Mouse (Mus musculus) right cerebral cortex, postnatal 36 days (tissue): Measurements from ENCODE around the gene Slc25a47.
A peak's percentile ranks its signal among the peaks of the same experiment; 100 is the strongest.

Source experiments
- DNase-seq, 2 experiments: peaks; one replicate each; pipeline ENCODE4 v3.0.0; 2022; ENCODE audit warnings: low spot score in 2 of 2, mixed read lengths in 1 of 2

Slc25a47 gene

GRCm38 (mm10) chr12:108857589-108858184 lies 21.8 kb downstream of the Slc25a47 start:
- DNase-seq: no peak

GRCm38 (mm10) chr12:108858486-108858885 lies 22.6 kb downstream of the Slc25a47 start:
- no peak for DNase-seq

GRCm38 (mm10) chr12:108865007-108865494 lies 29.2 kb downstream of the Slc25a47 start:
- no peak for DNase-seq

GRCm38 (mm10) chr12:108869575-108869974 lies 33.7 kb downstream of the Slc25a47 start:
- no peak for DNase-seq

GRCm38 (mm10) chr12:108873122-108873521 lies 37.3 kb downstream of the Slc25a47 start:
- DNase-seq: no peak

GRCm38 (mm10) chr12:108879138-108879537 lies 43.3 kb downstream of the Slc25a47 start:
- no peak for DNase-seq

GRCm38 (mm10) chr12:108880606-108881005 lies 44.8 kb downstream of the Slc25a47 start:
- no peak for DNase-seq

- DNase-seq: no peak
Measured at GRCm38 (mm10) chr12:108881192-108881591, 45.3 kb downstream of the Slc25a47 start.

GRCm38 (mm10) chr12:108882776-108883175 lies 46.9 kb downstream of the Slc25a47 start:
- DNase-seq: no peak

GRCm38 (mm10) chr12:108885906-108886305 lies 50.1 kb downstream of the Slc25a47 start:
- DNase-seq: no peak

GRCm38 (mm10) chr12:108887077-108887476 lies 51.2 kb downstream of the Slc25a47 start:
- DNase-seq: no peak

GRCm38 (mm10) chr12:108888632-108889031 lies 52.8 kb downstream of the Slc25a47 start:
- DNase-seq: no peak

- no peak for DNase-seq
Measured at GRCm38 (mm10) chr12:108892989-108893714, 57.3 kb downstream of the Slc25a47 start, which contains the start of gene Wdr25. Gene Wdr25, plus strand, starts transcription at chr12:108893631.

GRCm38 (mm10) chr12:108893715-108894431 lies 58.0 kb downstream of the Slc25a47 start, which contains the start of gene Wars:
Gene Wars, minus strand, starts transcription at chr12:108894174.
- DNase-seq: peak; percentile 94

- no peak for DNase-seq
Measured at GRCm38 (mm10) chr12:108894432-108894816, 58.6 kb downstream of the Slc25a47 start.

GRCm38 (mm10) chr12:108896006-108896405 lies 60.2 kb downstream of the Slc25a47 start:
- no peak for DNase-seq

GRCm38 (mm10) chr12:108901346-108901745 lies 65.5 kb downstream of the Slc25a47 start:
- DNase-seq: no peak

- peak; percentile 68 to 73 for DNase-seq
Measured at GRCm38 (mm10) chr12:108902940-108903339, 67.1 kb downstream of the Slc25a47 start.

GRCm38 (mm10) chr12:108903600-108904275 lies 67.9 kb downstream of the Slc25a47 start:
- DNase-seq: peak; percentile 68 to 72

- no peak for DNase-seq
Measured at GRCm38 (mm10) chr12:108904276-108904653, 68.4 kb downstream of the Slc25a47 start.

- no peak for DNase-seq
Measured at GRCm38 (mm10) chr12:108905620-108906302, 69.9 kb downstream of the Slc25a47 start.
